8 mouse cellular contexts compared by ENCODE assay signal in the genomic region with DNA sequence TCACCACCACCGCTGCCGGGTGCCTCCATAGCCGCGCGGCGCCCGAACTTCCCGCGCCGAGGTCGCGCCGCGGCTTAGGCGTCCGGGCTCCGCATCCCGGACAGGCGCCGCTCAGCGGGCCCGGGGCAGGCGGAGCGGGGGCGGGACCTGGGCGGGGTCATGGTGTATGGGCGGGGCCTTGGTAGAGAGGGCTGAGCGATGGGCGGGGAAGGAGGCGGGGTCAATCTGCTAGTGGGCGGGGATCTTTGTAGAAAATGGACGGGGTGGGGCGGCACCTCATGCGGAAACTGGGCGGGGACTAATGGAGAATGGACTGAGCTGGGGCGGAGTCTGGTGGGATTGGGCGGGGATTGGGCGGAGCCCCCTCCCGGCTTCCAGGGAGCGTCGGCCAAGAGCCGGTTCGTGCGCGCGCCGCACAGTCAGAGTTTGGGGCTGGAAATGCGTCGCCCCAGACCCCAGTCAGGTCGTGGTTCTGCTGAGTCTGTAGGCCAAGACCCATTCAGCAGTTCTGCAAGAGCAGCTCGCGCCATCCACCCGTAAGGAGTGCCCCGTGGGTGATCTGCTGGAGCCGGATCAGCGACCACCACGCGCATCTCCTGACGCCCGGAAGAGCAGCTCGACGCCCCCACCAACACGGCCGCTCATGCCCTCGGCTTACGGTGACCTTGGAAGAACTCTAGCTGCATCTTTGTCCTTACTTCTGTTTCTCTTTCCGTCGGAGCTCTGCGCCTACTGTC. TPM values are rescaled to one million over a fixed set of nuclear protein-coding genes. Genes with fewer than 3 reads are reported as not detected.
DNase-seq lines count a peak whose midpoint lies in the region; ATAC-seq and TF ChIP-seq lines count a peak whose summit lies in the region.

A gene (minus strand): TSS at position 143 of the 737 bp plus-strand sequence.

- peak within 1 kb of the TSS; percentile 54 for H3K27ac ChIP-seq in embryonic facial prominence, embryonic 12.5 days
- peak within 1 kb of the TSS; percentile 21; the same call in 1 of the 2 replicates for H3K27ac ChIP-seq in intestine, postnatal 0 days (ENCODE audit: low read depth, low read length)
- H3K27ac ChIP-seq in midbrain, embryonic 10.5 days (replicated peaks) = peak within 1 kb of the TSS; percentile 90

- peak; percentile 99 to 100 for DNase-seq in adrenal gland, postnatal 36 days
- DNase-seq in left cerebral cortex, postnatal 36 days (ENCODE audit: low spot score in 2 of 2) = peak; percentile 94
- DNase-seq in midbrain, embryonic 10.5 days (ENCODE audit: low spot score) = peak; percentile 100
- DNase-seq in right cerebral cortex, postnatal 36 days (ENCODE audit: low spot score in 2 of 2) = peak; percentile 94
- DNase-seq in urinary bladder, postnatal 4 days (ENCODE audit: low spot score in 2 of 2) = peak; percentile 96 to 99

- intact Hi-C loops in left cerebral cortex, postnatal 36 days (cut with DNase I) = loop anchor here (1.0 to 5.0 kb wide), 3 partner anchors 68 to 122 kb away; no protein-coding TSS in a partner anchor

- H3K4me2 ChIP-seq in embryonic facial prominence, embryonic 12.5 days (replicated peaks) = peak within 1 kb of the TSS; percentile 78
- peak within 1 kb of the TSS; percentile 97 for H3K4me2 ChIP-seq in intestine, postnatal 0 days (replicated peaks; ENCODE audit: low read depth)

- TF ChIP-seq CTCF in intestine, postnatal 0 days (IDR thresholded peaks at IDR 0.05; ENCODE audit: low read depth) = no peak

- no peaks in the 10 kb centered on the region for H3K36me3 ChIP-seq in embryonic facial prominence, embryonic 12.5 days
- no peaks in the 10 kb centered on the region for H3K36me3 ChIP-seq in intestine, postnatal 0 days (ENCODE audit: control insufficient read depth, insufficient read depth)
- H3K36me3 ChIP-seq in midbrain, embryonic 10.5 days = peaks cover 10% of the 10 kb centered on the region

- H3K4me3 ChIP-seq in embryonic facial prominence, embryonic 12.5 days = peak within 1 kb of the TSS; percentile 75
- peak within 1 kb of the TSS; percentile 75 for H3K4me3 ChIP-seq in intestine, postnatal 0 days (ENCODE audit: low read depth, low read length)
- peak within 1 kb of the TSS; percentile 89 for H3K4me3 ChIP-seq in midbrain, embryonic 10.5 days

- peak; percentile 76 for ATAC-seq in embryonic facial prominence, embryonic 12.5 days (ENCODE audit: insufficient number of reproducible peaks, insufficient read depth, low FRiP score, low TSS enrichment)
- peak; percentile 73 for ATAC-seq in granulocyte monocyte progenitor cell, adult 5-6 weeks (replicated peaks; ENCODE audit: poor library complexity, severe bottlenecking)
- ATAC-seq in intestine, postnatal 0 days = peak; percentile 93

- no peaks in the 10 kb centered on the region for H3K27me3 ChIP-seq in embryonic facial prominence, embryonic 12.5 days
- peaks cover 9% of the 10 kb centered on the region; the same call in 1 of the 2 replicates for H3K27me3 ChIP-seq in intestine, postnatal 0 days (replicated peaks; ENCODE audit: control insufficient read depth, insufficient read depth, low read length)
- peaks cover 20% of the 10 kb centered on the region for H3K27me3 ChIP-seq in midbrain, embryonic 10.5 days (ENCODE audit: low read depth, poor library complexity, severe bottlenecking)

- peaks cover 30% of the 10 kb centered on the region for H3K4me1 ChIP-seq in embryonic facial prominence, embryonic 12.5 days
- H3K4me1 ChIP-seq in intestine, postnatal 0 days (replicated peaks; ENCODE audit: control insufficient read depth, insufficient read depth, low read length) = no peaks in the 10 kb centered on the region; the same call in 1 of the 2 replicates
- H3K4me1 ChIP-seq in midbrain, embryonic 10.5 days = peaks cover 82% of the 10 kb centered on the region

- peak within 1 kb of the TSS; percentile 74 for H3K9ac ChIP-seq in embryonic facial prominence, embryonic 12.5 days
- peak within 1 kb of the TSS; percentile 70 for H3K9ac ChIP-seq in intestine, postnatal 0 days (ENCODE audit: low read depth, low read length)

- under 1% methylated on average over 68 of the region's 69 CpGs for WGBS in embryonic facial prominence, embryonic 12.5 days
- WGBS in intestine, postnatal 0 days = 1% methylated on average over 57 of the region's 69 CpGs
- WGBS in midbrain, embryonic 10.5 days = under 1% methylated on average over 69 of the region's 69 CpGs

- H3K9me3 ChIP-seq in embryonic facial prominence, embryonic 12.5 days = no peaks in the 10 kb centered on the region
- no peaks in the 10 kb centered on the region for H3K9me3 ChIP-seq in intestine, postnatal 0 days (ENCODE audit: control insufficient read depth)
- no peaks in the 10 kb centered on the region for H3K9me3 ChIP-seq in midbrain, embryonic 10.5 days (replicated peaks)

RNA-seq across cellular contexts. Expression of the gene that starts here (rescaled TPM):
- 10 to 100 TPM; 13.5 to 18.8 TPM for total RNA-seq in adrenal gland, postnatal 36 days (2021)
- 36.2 and 41.5 TPM in 2 replicates for polyA plus RNA-seq in embryonic facial prominence, embryonic 12.5 days (2016; fragmentation: Nextera tagmentation; extraction: Ambion mirVana)
- total RNA-seq in granulocyte monocyte progenitor cell, adult 5-6 weeks (2014; fragmentation: Nextera tagmentation) = 29.4 and 39.0 TPM in 2 replicates
- 13.4 and 15.6 TPM in 2 replicates for total RNA-seq in granulocyte monocyte progenitor cell, adult 5-6 weeks (2017)
- 4.0 TPM in 2 replicates for polyA plus RNA-seq in intestine, postnatal 0 days (2015; fragmentation: Nextera tagmentation; extraction: Ambion mirVana)
- 100 to 1,000 TPM; 104 to 114 TPM for total RNA-seq in left cerebral cortex, postnatal 36 days (2021)
- 32.3 and 33.7 TPM in 2 replicates for polyA plus RNA-seq in midbrain, embryonic 10.5 days (2016; fragmentation: Nextera tagmentation; extraction: Ambion mirVana)

Comparison
In these comparisons a context has a peak if more than half of its experiments do, and no peak if none do; other contexts are left out.
1. Peak in every context shown above with its lines: DNase-seq, ATAC-seq, H3K4me3 ChIP-seq and H3K27ac ChIP-seq.
2. H3K27ac ChIP-seq: peak in every context shown above with its lines; median percentile 90 in midbrain, embryonic 10.5 days; 54 in embryonic facial prominence, embryonic 12.5 days; 21 in intestine, postnatal 0 days.